In genomic region chr16:13184381-13184780, GRCm38 (mm10) we compare ENCODE assay signal across 24 mouse cellular contexts.
A peak's percentile ranks its signal among the peaks of the same experiment; 100 is the strongest.
DNase-seq lines count a peak whose midpoint lies in the region; ATAC-seq and TF ChIP-seq lines count a peak whose summit lies in the region.
"Had no signal": no experiment of that assay in that cellular context is flagged by ENCODE, and none has a peak within 500 bp of the region (broad histone marks: within the 10 kb centered on the region; RNA-seq: fewer than 3 reads in every experiment).

No protein-coding gene starts in this region.

- no peaks in the 10 kb centered on the region for H3K36me3 ChIP-seq in forebrain, postnatal 0 days (ENCODE audit: insufficient read depth)
- H3K36me3 ChIP-seq in forebrain, embryonic 15.5 days = no peaks in the 10 kb centered on the region
- no peaks in the 10 kb centered on the region for H3K36me3 ChIP-seq in kidney, adult 2 months (ENCODE audit: control insufficient read depth, insufficient read depth, low read length)
- H3K36me3 ChIP-seq in kidney, embryonic 14.5 days (ENCODE audit: control insufficient read depth, insufficient read depth, low read length) = no peaks in the 10 kb centered on the region
- no peaks in the 10 kb centered on the region for H3K36me3 ChIP-seq in stomach, postnatal 0 days (ENCODE audit: control insufficient read depth, insufficient read depth, low read length)
- H3K36me3 ChIP-seq: embryonic facial prominence, embryonic 12.5 days; hindbrain, embryonic 12.5 days; kidney, embryonic 15.5 days; limb, embryonic 15.5 days; liver, embryonic 15.5 days; midbrain, embryonic 10.5 days; neural tube, embryonic 15.5 days; stomach, embryonic 15.5 days had no signal

- TF ChIP-seq CTCF in forebrain, postnatal 0 days (IDR thresholded peaks at IDR 0.05; ENCODE audit: low read depth) = peak; percentile 19; the same call in 1 of the 2 replicates
- 0 out of 2 replicates have a peak, but pooled peaks have one; percentile 13 for TF ChIP-seq CTCF in kidney, adult 2 months (conservative IDR thresholded peaks at IDR 0.05; ENCODE audit: insufficient read depth, insufficient read length, low read depth, low read length)
- TF ChIP-seq CTCF in stomach, postnatal 0 days (IDR thresholded peaks at IDR 0.05; ENCODE audit: low read depth) = peak; percentile 31; the same call in 1 of the 2 replicates

- no peak overlapping the region for H3K4me2 ChIP-seq in forebrain, postnatal 0 days (ENCODE audit: low read depth)
- no peak overlapping the region for H3K4me2 ChIP-seq in forebrain, embryonic 15.5 days (replicated peaks)
- no peak overlapping the region for H3K4me2 ChIP-seq in kidney, embryonic 14.5 days (replicated peaks; ENCODE audit: low read depth, low read length)
- no peak overlapping the region for H3K4me2 ChIP-seq in stomach, postnatal 0 days (replicated peaks; ENCODE audit: low read depth)
- H3K4me2 ChIP-seq: embryonic facial prominence, embryonic 12.5 days; heart, embryonic 11.5 days; hindbrain, embryonic 12.5 days; kidney, embryonic 15.5 days; limb, embryonic 15.5 days; liver, embryonic 15.5 days; neural tube, embryonic 15.5 days; stomach, embryonic 15.5 days had no signal

- H3K27me3 ChIP-seq in forebrain, postnatal 0 days (ENCODE audit: insufficient read depth, low read length) = no peaks in the 10 kb centered on the region
- no peaks in the 10 kb centered on the region for H3K27me3 ChIP-seq in forebrain, embryonic 15.5 days
- H3K27me3 ChIP-seq in kidney, adult 2 months (replicated peaks; ENCODE audit: control insufficient read depth, insufficient read depth, low read length) = no peaks in the 10 kb centered on the region
- H3K27me3 ChIP-seq in kidney, embryonic 14.5 days (ENCODE audit: control insufficient read depth, insufficient read depth, low read length) = no peaks in the 10 kb centered on the region
- no peaks in the 10 kb centered on the region for H3K27me3 ChIP-seq in stomach, postnatal 0 days (ENCODE audit: control insufficient read depth, insufficient read depth, low read length)
- H3K27me3 ChIP-seq: embryonic facial prominence, embryonic 12.5 days; hindbrain, embryonic 12.5 days; kidney, embryonic 15.5 days; limb, embryonic 15.5 days; liver, embryonic 15.5 days; neural tube, embryonic 15.5 days; stomach, embryonic 15.5 days had no signal

- TF ChIP-seq POLR2A in kidney, adult 2 months (IDR thresholded peaks at IDR 0.05; ENCODE audit: low read depth, low read length) = no peak

- no peaks in the 10 kb centered on the region for H3K4me1 ChIP-seq in forebrain, postnatal 0 days (ENCODE audit: insufficient read depth)
- no peaks in the 10 kb centered on the region for H3K4me1 ChIP-seq in forebrain, embryonic 15.5 days
- H3K4me1 ChIP-seq in kidney, adult 2 months (ENCODE audit: control insufficient read depth, insufficient read depth, low read length) = 0 out of 2 replicates have a peak, but pooled peaks cover under 1% of the 10 kb centered on the region
- H3K4me1 ChIP-seq in kidney, embryonic 14.5 days (ENCODE audit: control insufficient read depth, insufficient read depth, low read length) = peaks cover 2% of the 10 kb centered on the region
- H3K4me1 ChIP-seq in stomach, postnatal 0 days (replicated peaks; ENCODE audit: control insufficient read depth, insufficient read depth) = peaks cover 3% of the 10 kb centered on the region
- H3K4me1 ChIP-seq: embryonic facial prominence, embryonic 12.5 days; hindbrain, embryonic 12.5 days; limb, embryonic 15.5 days; liver, embryonic 15.5 days; neural tube, embryonic 15.5 days had no signal

- DNase-seq in forebrain, postnatal 0 days = no peak
- no peak for DNase-seq in kidney, adult 2 months
- DNase-seq in testis, postnatal 10 days (ENCODE audit: low spot score) = peak; percentile 39
- no peak for DNase-seq in testis, postnatal 14 days (ENCODE audit: low spot score)
- no peak for DNase-seq in stomach, postnatal 0 days (ENCODE audit: low spot score)
- DNase-seq in urinary bladder, adult 18-20 months (ENCODE audit: low spot score in 2 of 2) = no peak
- DNase-seq: cerebellum, adult 11 months; cerebellum, postnatal 14 days; heart, postnatal 10 days; left cerebral cortex, postnatal 4 days; lung, postnatal 10 days; right cerebral cortex, adult 18-20 months; right cerebral cortex, postnatal 4 days had no signal

- H3K27ac ChIP-seq in forebrain, postnatal 0 days (ENCODE audit: low read depth, low read length) = no peak overlapping the region
- H3K27ac ChIP-seq in forebrain, embryonic 15.5 days (replicated peaks) = no peak overlapping the region
- H3K27ac ChIP-seq in kidney, adult 2 months (ENCODE audit: insufficient read depth, low read depth, low read length) = no peak overlapping the region
- no peak overlapping the region for H3K27ac ChIP-seq in kidney, embryonic 14.5 days (ENCODE audit: low read depth, low read length)
- H3K27ac ChIP-seq in stomach, postnatal 0 days (replicated peaks) = no peak overlapping the region
- H3K27ac ChIP-seq: embryonic facial prominence, embryonic 12.5 days; hindbrain, embryonic 12.5 days; kidney, embryonic 15.5 days; limb, embryonic 15.5 days; liver, embryonic 15.5 days; midbrain, embryonic 10.5 days; neural tube, embryonic 15.5 days; stomach, embryonic 15.5 days had no signal

- H3K9me3 ChIP-seq in forebrain, postnatal 0 days (ENCODE audit: low read length) = no peaks in the 10 kb centered on the region
- H3K9me3 ChIP-seq in forebrain, embryonic 15.5 days = no peaks in the 10 kb centered on the region
- no peaks in the 10 kb centered on the region for H3K9me3 ChIP-seq in kidney, embryonic 14.5 days (ENCODE audit: control insufficient read depth, low read length)
- H3K9me3 ChIP-seq in stomach, postnatal 0 days (ENCODE audit: control insufficient read depth, low read length) = no peaks in the 10 kb centered on the region
- H3K9me3 ChIP-seq: embryonic facial prominence, embryonic 12.5 days; hindbrain, embryonic 12.5 days; limb, embryonic 15.5 days; liver, embryonic 15.5 days; neural tube, embryonic 15.5 days; stomach, embryonic 15.5 days had no signal

- no peak overlapping the region for H3K4me3 ChIP-seq in forebrain, postnatal 0 days (ENCODE audit: low read depth, low read length)
- H3K4me3 ChIP-seq in forebrain, embryonic 15.5 days = no peak overlapping the region
- H3K4me3 ChIP-seq in kidney, adult 2 months (ENCODE audit: insufficient read depth, low read depth, low read length) = no peak overlapping the region
- H3K4me3 ChIP-seq in kidney, embryonic 14.5 days (ENCODE audit: low read length) = no peak overlapping the region
- H3K4me3 ChIP-seq in stomach, postnatal 0 days (ENCODE audit: low read depth, low read length) = no peak overlapping the region
- H3K4me3 ChIP-seq: embryonic facial prominence, embryonic 12.5 days; hindbrain, embryonic 12.5 days; kidney, embryonic 15.5 days; limb, embryonic 15.5 days; liver, embryonic 15.5 days; midbrain, embryonic 10.5 days; neural tube, embryonic 15.5 days; stomach, embryonic 15.5 days had no signal

- WGBS in forebrain, postnatal 0 days = 87% methylated on average over 3 of the region's 3 CpGs
- WGBS in forebrain, embryonic 15.5 days = 85% methylated on average over 3 of the region's 3 CpGs
- 91% methylated on average over 3 of the region's 3 CpGs for WGBS in kidney, adult 2 months
- WGBS in kidney, embryonic 14.5 days = 91% methylated on average over 3 of the region's 3 CpGs
- WGBS in stomach, postnatal 0 days = 89% methylated on average over 3 of the region's 3 CpGs

- TF ChIP-seq EP300 in stomach, postnatal 0 days (optimal IDR thresholded peaks at IDR 0.05) = no peak

- no peak overlapping the region for H3K9ac ChIP-seq in forebrain, postnatal 0 days
- no peak overlapping the region for H3K9ac ChIP-seq in forebrain, embryonic 15.5 days (replicated peaks)
- H3K9ac ChIP-seq in kidney, embryonic 14.5 days (ENCODE audit: low read depth, low read length) = no peak overlapping the region
- no peak overlapping the region for H3K9ac ChIP-seq in stomach, postnatal 0 days (ENCODE audit: low read length)
- H3K9ac ChIP-seq: embryonic facial prominence, embryonic 12.5 days; hindbrain, embryonic 12.5 days; kidney, embryonic 15.5 days; limb, embryonic 15.5 days; liver, embryonic 15.5 days; neural tube, embryonic 15.5 days; stomach, embryonic 15.5 days had no signal

- no peak for ATAC-seq in forebrain, postnatal 0 days
- ATAC-seq in forebrain, embryonic 15.5 days (replicated peaks) = no peak
- ATAC-seq in kidney, embryonic 14.5 days (ENCODE audit: low FRiP score, low TSS enrichment) = no peak
- no peak for ATAC-seq in stomach, postnatal 0 days (ENCODE audit: low FRiP score, low TSS enrichment)
